Mouse (Mus musculus) testis, adult 2 months (tissue): ENCODE measurements at regions not wholly inside any gene's neighbourhood (a gene's known extent, or its start where the extent isn't known, plus 50 kb on each side); places are given as distances from the start of the nearest gene placed in this dataset.

ENCODE experiments used
- CTCF ChIP-seq: fragments of 200-500 bp; IDR thresholded peaks from 2 replicates; pipeline ENCODE4 v1.5.1; 2012; ENCODE audit warnings: low read depth, mild to moderate bottlenecking, inconsistent platforms, low read length, moderate library complexity; ENCODE audit not compliant: control insufficient read depth, insufficient read depth, insufficient replicate concordance
- POLR2A ChIP-seq: fragments of 200-500 bp; IDR thresholded peaks from 2 replicates; pipeline ENCODE4 v1.6.1; 2012; ENCODE audit warnings: low read depth, mild to moderate bottlenecking, inconsistent platforms, low read length, moderate library complexity; ENCODE audit not compliant: control insufficient read depth

- TF ChIP-seq POLR2A (no peak), CTCF (no peak)
These were observed 228.2 kb downstream of the Bcl11a start for GRCm38 (mm10) chr11:24306101-24306500.
